In genomic region chr13:53825957-53826580, GRCm38 (mm10) we compare ENCODE assay signal across 21 mouse cellular contexts.
DNase-seq lines count a peak whose midpoint lies in the region; ATAC-seq and TF ChIP-seq lines count a peak whose summit lies in the region.
"Had no signal": no experiment of that assay in that cellular context is flagged by ENCODE, and none has a peak within 500 bp of the region (broad histone marks: within the 10 kb centered on the region; RNA-seq: fewer than 3 reads in every experiment).

No protein-coding gene starts in this region.

- DNase-seq in hindbrain, embryonic 10.5 days (ENCODE audit: low spot score), result no peak
- DNase-seq in right cerebral cortex, postnatal 10 days (ENCODE audit: low spot score in 2 of 2), result peak; percentile 66 to 72
- DNase-seq in right cerebral cortex, adult 18-20 months, result no peak
- peak; percentile 83 for DNase-seq in brain, embryonic 14.5 days (ENCODE audit: low read depth)
- DNase-seq in kidney, adult 8-10 months, result no peak
- DNase-seq: cerebellum, adult 9-10 months; gastrocnemius, postnatal 10 days; heart, adult 11 months; kidney, adult 9 months; kidney, postnatal 25 days; lung, adult 2 months; thymus, postnatal 25 days had no signal

- ATAC-seq in hindbrain, embryonic 15.5 days (ENCODE audit: low FRiP score, low read depth), result peak; percentile 54; the same call in 1 of the 2 replicates
- peak; percentile 71; the same call in 1 of the 2 replicates for ATAC-seq in midbrain, embryonic 16.5 days
- ATAC-seq: liver, embryonic 12.5 days had no signal

- H3K9me3 ChIP-seq in hindbrain, embryonic 15.5 days, result no peaks in the 10 kb centered on the region
- no peaks in the 10 kb centered on the region for H3K9me3 ChIP-seq in hindbrain, embryonic 10.5 days
- no peaks in the 10 kb centered on the region for H3K9me3 ChIP-seq in midbrain, embryonic 16.5 days (replicated peaks; ENCODE audit: control insufficient read depth, low read length, poor library complexity, severe bottlenecking)
- H3K9me3 ChIP-seq: embryonic facial prominence, embryonic 10.5 days; limb, embryonic 12.5 days; liver, embryonic 12.5 days had no signal

- no peak overlapping the region for H3K27ac ChIP-seq in hindbrain, embryonic 15.5 days (replicated peaks)
- H3K27ac ChIP-seq in hindbrain, embryonic 10.5 days, result no peak overlapping the region
- H3K27ac ChIP-seq in midbrain, embryonic 16.5 days (ENCODE audit: low read length), result peak overlapping the region; percentile 6; the same call in 1 of the 2 replicates
- H3K27ac ChIP-seq: embryonic facial prominence, embryonic 10.5 days; heart, embryonic 13.5 days; limb, embryonic 12.5 days; liver, embryonic 12.5 days had no signal

- WGBS in hindbrain, embryonic 15.5 days, result 54% methylated on average over 8 of the region's 8 CpGs
- 75% methylated on average over 8 of the region's 8 CpGs for WGBS in hindbrain, embryonic 10.5 days
- 57% methylated on average over 8 of the region's 8 CpGs for WGBS in midbrain, embryonic 16.5 days

- H3K4me1 ChIP-seq in hindbrain, embryonic 15.5 days (replicated peaks), result peaks cover 4% of the 10 kb centered on the region; the same call in 1 of the 2 replicates
- no peaks in the 10 kb centered on the region for H3K4me1 ChIP-seq in hindbrain, embryonic 10.5 days (replicated peaks)
- peaks cover 7% of the 10 kb centered on the region; the same call in 1 of the 2 replicates for H3K4me1 ChIP-seq in midbrain, embryonic 16.5 days (ENCODE audit: control insufficient read depth, insufficient read depth, low read length)
- H3K4me1 ChIP-seq: embryonic facial prominence, embryonic 10.5 days; heart, embryonic 13.5 days; limb, embryonic 12.5 days; liver, embryonic 12.5 days; megakaryocyte, embryonic 14.5 days had no signal

- H3K4me2 ChIP-seq in hindbrain, embryonic 15.5 days, result no peak overlapping the region
- no peak overlapping the region for H3K4me2 ChIP-seq in midbrain, embryonic 16.5 days (ENCODE audit: low read length)
- H3K4me2 ChIP-seq: heart, embryonic 13.5 days; limb, embryonic 12.5 days; liver, embryonic 12.5 days had no signal

- H3K4me3 ChIP-seq in hindbrain, embryonic 15.5 days, result no peak overlapping the region
- H3K4me3 ChIP-seq in hindbrain, embryonic 10.5 days, result no peak overlapping the region
- H3K4me3 ChIP-seq in midbrain, embryonic 16.5 days (ENCODE audit: low read depth, low read length), result no peak overlapping the region
- H3K4me3 ChIP-seq: embryonic facial prominence, embryonic 10.5 days; heart, embryonic 13.5 days; limb, embryonic 12.5 days; liver, embryonic 12.5 days; megakaryocyte, embryonic 14.5 days; myocyte had no signal

- H3K36me3 ChIP-seq in hindbrain, embryonic 15.5 days, result no peaks in the 10 kb centered on the region
- H3K36me3 ChIP-seq in hindbrain, embryonic 10.5 days, result no peaks in the 10 kb centered on the region
- H3K36me3 ChIP-seq in midbrain, embryonic 16.5 days (ENCODE audit: control insufficient read depth, insufficient read depth, low read length), result no peaks in the 10 kb centered on the region
- H3K36me3 ChIP-seq: embryonic facial prominence, embryonic 10.5 days; G1E; heart, embryonic 13.5 days; limb, embryonic 12.5 days; liver, embryonic 12.5 days had no signal

- TF ChIP-seq CTCF in brain, embryonic 14.5 days (IDR thresholded peaks at IDR 0.05; ENCODE audit: borderline replicate concordance, extremely low read depth, insufficient read depth, insufficient read length), result no peak

- H3K27me3 ChIP-seq in hindbrain, embryonic 15.5 days, result no peaks in the 10 kb centered on the region
- no peaks in the 10 kb centered on the region for H3K27me3 ChIP-seq in hindbrain, embryonic 10.5 days (ENCODE audit: insufficient read depth, poor library complexity, severe bottlenecking)
- H3K27me3 ChIP-seq in midbrain, embryonic 16.5 days (ENCODE audit: control insufficient read depth, insufficient read depth, low read depth, low read length), result no peaks in the 10 kb centered on the region
- H3K27me3 ChIP-seq: heart, embryonic 13.5 days; liver, embryonic 12.5 days; megakaryocyte, embryonic 14.5 days had no signal

- no peak overlapping the region for H3K9ac ChIP-seq in hindbrain, embryonic 15.5 days
- no peak overlapping the region for H3K9ac ChIP-seq in midbrain, embryonic 16.5 days (ENCODE audit: low read depth, low read length)
- H3K9ac ChIP-seq: heart, embryonic 13.5 days; limb, embryonic 12.5 days; liver, embryonic 12.5 days had no signal

- no peak for TF ChIP-seq POLR2A in brain, embryonic 14.5 days (IDR thresholded peaks at IDR 0.05; ENCODE audit: borderline replicate concordance, extremely low read depth, insufficient read depth, insufficient read length, poor library complexity, severe bottlenecking)

Comparison
In these comparisons a context has a peak if more than half of its experiments do, and no peak if none do; other contexts are left out.
1. DNase-seq: peak in right cerebral cortex, postnatal 10 days (2 of 2) and brain, embryonic 14.5 days (single experiment); none in hindbrain, embryonic 10.5 days (single experiment), right cerebral cortex, adult 18-20 months (single experiment) and kidney, adult 8-10 months (0 of 2).